Mouse (Mus musculus) kidney, adult 2 months (tissue): ENCODE measurements around the gene Ddx20.

Experiments used
- CTCF ChIP-seq: fragments of 200-500 bp; conservative IDR thresholded peaks from 2 replicates; pipeline ENCODE4 v1.5.1; 2011; ENCODE audit warnings: low read depth, mild to moderate bottlenecking, control low read depth, low read length, moderate library complexity, mixed read lengths; ENCODE audit not compliant: insufficient read depth, insufficient read length
- POLR2A ChIP-seq: fragments of 200-500 bp; IDR thresholded peaks from one replicate; pipeline ENCODE4 v1.6.1; 2011; ENCODE audit warnings: low read depth, low read length, control low read depth

DNA sequence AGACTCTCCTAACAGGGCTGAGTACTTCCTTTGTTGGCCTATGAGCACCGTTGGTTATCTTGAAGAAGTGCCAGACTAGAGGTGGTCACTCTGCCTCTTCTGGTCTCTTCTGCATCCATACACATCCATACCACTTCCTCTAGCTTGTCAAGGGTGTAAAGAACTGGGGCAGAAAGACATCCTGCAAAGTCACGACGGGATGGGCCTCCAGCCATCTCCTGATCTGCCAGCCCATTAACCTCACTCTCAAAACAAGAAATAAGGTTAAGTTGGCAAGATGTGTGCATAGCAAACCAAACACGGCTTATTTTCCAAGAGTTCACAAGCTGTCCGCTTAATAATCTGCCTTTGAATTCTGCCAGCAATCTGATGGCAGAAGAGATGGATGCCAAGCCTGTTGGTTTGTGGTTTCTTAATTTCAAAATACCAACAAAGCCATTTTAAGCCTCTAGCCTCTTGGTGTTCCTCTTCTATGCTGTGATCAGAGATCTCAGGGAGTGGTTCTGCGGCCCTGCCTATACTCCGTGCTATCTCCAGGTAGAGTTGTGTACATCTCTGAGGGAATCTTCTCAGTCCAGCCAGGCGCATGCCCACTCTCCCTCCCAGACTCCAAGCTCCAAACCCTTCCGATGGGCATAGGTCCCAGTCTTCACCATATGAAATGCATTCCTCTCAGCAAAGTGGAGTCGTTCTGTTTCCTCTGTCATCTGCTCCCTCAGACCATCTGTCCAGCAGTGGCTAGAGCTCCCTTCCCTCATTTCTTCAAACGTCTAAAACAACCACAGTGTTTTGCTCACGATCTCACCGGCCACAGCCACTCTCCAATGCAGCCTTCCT, 33.6 kb downstream of the Ddx20 start:
- TF ChIP-seq CTCF (no peak), POLR2A (no peak)
